Mouse (Mus musculus): ENCODE data around the gene Fzd1.

Fzd1 gene

GRCm38 (mm10) chr5:4757902-4758301 is at the start of gene Fzd1:
TSS of gene Fzd1 (minus strand) at chr5:4758035.
- peak; percentile 76 to 78 for DNase-seq (ENCODE audit: low spot score in 2 of 2)

GRCm38 (mm10) chr5:4805228-4805627 is 47.4 kb upstream of the Fzd1 start:
- DNase-seq (ENCODE audit: low spot score in 2 of 2): no peak

GRCm38 (mm10) chr5:4803708-4804107 is 45.9 kb upstream of the Fzd1 start:
- no peak for DNase-seq (ENCODE audit: low spot score in 2 of 2)

- DNase-seq (ENCODE audit: low spot score in 2 of 2): no peak
Measured at GRCm38 (mm10) chr5:4801971-4802370, 44.1 kb upstream of the Fzd1 start.

GRCm38 (mm10) chr5:4801096-4801850 is 43.4 kb upstream of the Fzd1 start:
- no peak for DNase-seq (ENCODE audit: low spot score in 2 of 2)

GRCm38 (mm10) chr5:4791219-4791618 is 33.4 kb upstream of the Fzd1 start:
- DNase-seq (ENCODE audit: low spot score in 2 of 2): no peak

GRCm38 (mm10) chr5:4790265-4790664 is 32.4 kb upstream of the Fzd1 start:
- DNase-seq (ENCODE audit: low spot score in 2 of 2): no peak

GRCm38 (mm10) chr5:4788484-4788883 is 30.6 kb upstream of the Fzd1 start:
- no peak for DNase-seq (ENCODE audit: low spot score in 2 of 2)

GRCm38 (mm10) chr5:4786816-4787215 is 29.0 kb upstream of the Fzd1 start:
- no peak for DNase-seq (ENCODE audit: low spot score in 2 of 2)

- no peak for DNase-seq (ENCODE audit: low spot score in 2 of 2)
Measured at GRCm38 (mm10) chr5:4778274-4778673, 20.4 kb upstream of the Fzd1 start.

- no peak for DNase-seq (ENCODE audit: low spot score in 2 of 2)
Measured at GRCm38 (mm10) chr5:4776495-4776894, 18.7 kb upstream of the Fzd1 start.

GRCm38 (mm10) chr5:4773090-4773772 is 15.4 kb upstream of the Fzd1 start:
- no peak for DNase-seq (ENCODE audit: low spot score in 2 of 2)

- no peak for DNase-seq (ENCODE audit: low spot score in 2 of 2)
Measured at GRCm38 (mm10) chr5:4770609-4771008, 12.8 kb upstream of the Fzd1 start.

- DNase-seq (ENCODE audit: low spot score in 2 of 2): no peak
Measured at GRCm38 (mm10) chr5:4767896-4768295, 10.1 kb upstream of the Fzd1 start.

GRCm38 (mm10) chr5:4766719-4767118 is 8.9 kb upstream of the Fzd1 start:
- DNase-seq (ENCODE audit: low spot score in 2 of 2): no peak

- no peak for DNase-seq (ENCODE audit: low spot score in 2 of 2)
Measured at GRCm38 (mm10) chr5:4761891-4762290, 4.1 kb upstream of the Fzd1 start.

- DNase-seq (ENCODE audit: low spot score in 2 of 2): no peak
Measured at GRCm38 (mm10) chr5:4758331-4759080, 671 bp upstream of the Fzd1 start.

- DNase-seq (ENCODE audit: low spot score in 2 of 2): peak; percentile 22 to 35
Measured at GRCm38 (mm10) chr5:4756871-4757711, 744 bp downstream of the Fzd1 start.

GRCm38 (mm10) chr5:4756001-4756681 is 1.7 kb downstream of the Fzd1 start:
- peak; percentile 7 to 15 for DNase-seq (ENCODE audit: low spot score in 2 of 2)

- no peak for DNase-seq (ENCODE audit: low spot score in 2 of 2)
Measured at GRCm38 (mm10) chr5:4755326-4755725, 2.5 kb downstream of the Fzd1 start.

- DNase-seq (ENCODE audit: low spot score in 2 of 2): no peak
Measured at GRCm38 (mm10) chr5:4754701-4755281, 3.0 kb downstream of the Fzd1 start.
